Mouse (Mus musculus): ENCODE measurements around the gene Bcl11a.
"Not testable (repeated sequence)": the region's sequence is repeated elsewhere in the genome, so short reads cannot be mapped to it uniquely, and the experiment has no call there.

The Bcl11a gene

DNA sequence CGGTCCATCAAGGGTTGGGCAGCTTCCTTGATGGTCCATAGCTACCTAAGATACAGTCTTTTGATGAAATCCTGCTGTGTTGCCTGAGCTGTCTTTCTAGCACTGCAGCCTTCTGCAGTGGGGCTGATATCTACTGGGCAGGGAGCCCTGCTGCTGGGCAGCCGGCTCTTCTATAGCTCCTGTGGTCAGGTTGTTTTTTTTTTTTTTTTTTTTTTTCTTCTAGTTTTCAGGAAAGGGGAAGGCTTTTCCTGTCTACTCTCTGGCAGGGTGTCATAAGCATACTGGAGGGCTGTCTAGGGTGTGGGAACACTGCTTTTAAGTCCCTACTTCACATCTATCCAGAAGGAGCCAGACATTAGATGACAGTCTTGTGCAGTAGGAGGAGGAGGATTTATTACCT is 24.5 kb downstream of the Bcl11a start:
- no peak for DNase-seq

DNA sequence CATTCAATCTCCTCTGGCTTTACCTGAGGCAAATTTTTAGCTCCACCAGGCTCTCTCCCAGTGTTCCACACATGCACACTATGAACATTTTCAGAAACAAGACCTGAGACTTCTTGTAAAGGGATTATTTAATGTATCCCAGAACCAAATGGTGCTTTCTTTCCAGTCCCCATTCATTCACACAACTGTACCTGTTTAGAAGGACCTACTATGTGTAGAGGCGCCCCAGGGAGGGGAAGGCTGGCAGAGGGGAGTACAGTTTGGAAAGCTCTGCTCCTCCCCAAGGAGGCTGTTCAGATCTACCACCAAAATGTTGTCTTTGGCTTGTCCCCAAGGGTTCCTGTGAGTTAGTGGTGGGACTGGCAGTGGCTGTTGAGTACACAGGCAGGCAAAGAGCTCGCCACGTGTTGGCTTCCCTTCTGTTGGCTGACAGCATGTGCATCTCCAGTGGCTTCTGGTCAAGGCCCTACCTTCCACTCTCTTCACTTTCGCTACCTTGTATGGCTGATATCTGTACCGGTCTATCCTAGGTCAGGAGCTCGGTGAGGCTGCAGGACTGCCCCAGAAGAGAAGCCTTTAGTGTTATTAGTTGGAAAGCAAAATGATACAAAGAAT is 25.4 kb downstream of the Bcl11a start:
- DNase-seq = no peak

DNA sequence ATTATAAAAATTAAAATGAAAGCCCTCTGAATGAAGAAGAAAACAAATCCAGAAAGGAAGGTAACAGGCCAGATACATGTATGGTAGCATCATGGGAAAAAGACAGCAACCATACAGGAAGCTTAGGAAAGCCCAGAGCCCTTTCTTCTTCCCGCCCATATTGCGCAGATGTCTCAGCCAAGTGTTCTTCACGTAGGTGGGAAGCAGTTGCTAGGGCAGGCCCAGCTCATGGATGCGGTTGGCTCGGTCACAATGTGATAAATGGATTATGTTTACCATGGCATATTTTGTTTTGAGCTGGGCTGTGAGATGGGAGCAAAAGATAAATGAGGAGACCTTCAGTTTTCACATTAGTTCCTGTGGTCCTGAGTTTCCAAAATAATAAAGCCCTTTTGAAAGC is 29.6 kb downstream of the Bcl11a start:
- DNase-seq = no peak

DNA sequence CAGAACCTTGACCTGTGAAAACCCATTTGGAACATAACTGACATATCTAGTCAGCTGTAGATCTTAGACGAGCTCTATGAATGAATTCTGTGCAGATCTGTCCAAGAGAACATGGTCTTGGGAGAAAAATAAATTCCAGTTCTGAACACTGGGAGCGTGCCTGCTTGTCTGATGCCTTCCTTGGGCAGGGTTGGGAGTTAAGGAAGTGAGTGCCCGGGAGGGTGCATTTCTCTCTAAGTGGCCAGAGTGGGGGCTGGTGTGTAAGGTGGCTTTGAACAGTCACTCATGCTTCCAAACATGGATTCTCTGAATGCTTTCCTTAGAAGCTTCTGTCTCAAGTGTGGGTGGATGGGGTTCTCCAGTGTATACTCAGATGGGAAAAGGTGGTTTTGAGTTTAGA is 31.1 kb downstream of the Bcl11a start:
- DNase-seq = no peak

DNA sequence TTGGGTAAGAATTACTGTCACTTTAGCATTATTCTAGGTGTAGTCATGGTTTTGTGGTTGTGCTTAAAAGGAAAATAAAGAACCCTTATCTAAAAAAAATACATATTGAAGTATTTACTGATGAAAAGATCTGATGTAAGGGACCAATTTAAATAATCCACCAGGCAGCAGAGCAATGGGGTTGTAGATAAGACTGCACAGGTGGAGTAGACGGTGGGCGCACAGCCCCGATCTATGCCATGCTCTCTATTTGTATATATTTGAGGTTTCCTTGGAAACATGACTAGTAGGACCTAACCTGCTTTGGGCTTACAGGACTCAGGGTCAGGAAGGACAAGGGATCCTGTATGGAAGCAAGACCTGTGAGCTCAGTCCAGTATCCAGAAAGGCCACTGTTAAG is 31.5 kb downstream of the Bcl11a start:
- DNase-seq = no peak

DNA sequence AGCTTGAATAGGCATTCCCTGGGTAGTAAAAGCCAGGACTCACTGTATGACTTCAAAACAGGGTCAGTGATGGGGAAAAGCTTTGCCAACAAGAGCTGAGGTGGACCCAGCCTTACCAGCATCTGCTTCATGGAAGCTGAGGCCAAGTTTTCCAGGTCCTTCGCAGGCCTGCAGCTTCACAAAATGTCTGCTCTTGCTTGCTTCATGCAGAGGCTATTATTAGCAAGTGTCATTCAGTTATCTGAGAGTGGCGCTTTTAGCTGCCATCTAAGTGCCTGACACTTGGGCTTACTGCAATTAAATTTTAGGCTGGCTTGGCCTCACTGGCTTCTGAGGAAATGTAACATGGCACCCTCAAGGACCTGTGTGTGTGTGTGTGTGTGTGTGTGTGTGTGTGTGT is 32.3 kb downstream of the Bcl11a start:
- DNase-seq = no peak

DNA sequence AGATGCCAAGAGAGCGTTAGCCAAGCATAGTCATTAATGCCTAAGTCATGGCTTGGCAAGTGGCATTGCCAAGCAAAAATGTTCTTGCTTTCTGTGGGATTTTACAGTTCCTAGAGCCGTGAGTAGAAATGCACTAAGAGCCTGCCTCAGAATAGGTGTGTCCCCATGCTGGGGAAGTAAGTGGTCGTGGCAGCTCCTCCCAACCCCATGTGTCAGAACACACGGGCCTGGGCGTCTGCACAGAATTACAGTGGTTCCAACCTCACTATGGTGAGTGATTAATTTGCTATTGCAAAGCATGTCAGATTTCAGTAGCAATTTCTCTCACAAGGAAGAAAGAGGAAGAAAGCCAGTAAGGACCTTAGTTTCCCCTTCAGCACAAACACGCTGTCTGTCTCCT is 33.9 kb downstream of the Bcl11a start:
- no peak for DNase-seq

DNA sequence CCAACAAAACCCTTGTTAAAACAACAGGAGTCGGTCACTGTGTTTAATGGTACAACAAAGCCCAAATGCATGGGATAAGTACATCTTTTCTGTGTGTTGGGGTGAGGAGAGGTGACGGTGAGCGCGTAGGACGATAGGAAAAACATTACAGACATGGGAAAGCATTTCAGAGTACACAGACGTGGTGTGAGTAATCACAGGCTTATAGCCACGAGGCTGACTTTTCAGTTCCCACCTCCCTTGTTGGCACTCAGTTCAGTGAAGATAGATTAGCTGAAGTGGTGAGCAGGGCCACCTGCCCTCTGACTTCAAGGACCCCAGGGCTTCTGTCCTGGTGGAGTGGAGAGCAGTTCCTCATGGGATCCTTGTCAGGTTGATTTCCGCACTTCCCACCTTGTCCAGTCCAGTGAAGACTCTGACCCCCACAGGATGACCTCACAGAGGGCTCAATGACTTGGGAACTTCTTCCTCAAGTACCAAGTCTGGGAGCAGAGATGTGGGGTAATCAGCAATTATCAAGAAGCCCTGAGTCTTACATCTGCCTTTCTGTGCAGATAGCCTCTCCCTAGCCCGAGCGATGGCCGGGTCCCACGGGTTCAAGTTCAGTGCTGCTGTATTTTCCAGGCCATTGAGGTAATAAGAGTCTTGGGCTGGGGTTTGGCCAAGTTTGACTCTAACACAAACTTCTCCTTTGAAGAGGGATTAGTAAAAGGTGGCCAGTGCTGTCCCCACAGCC is 37.3 kb downstream of the Bcl11a start:
- no peak for DNase-seq

DNA sequence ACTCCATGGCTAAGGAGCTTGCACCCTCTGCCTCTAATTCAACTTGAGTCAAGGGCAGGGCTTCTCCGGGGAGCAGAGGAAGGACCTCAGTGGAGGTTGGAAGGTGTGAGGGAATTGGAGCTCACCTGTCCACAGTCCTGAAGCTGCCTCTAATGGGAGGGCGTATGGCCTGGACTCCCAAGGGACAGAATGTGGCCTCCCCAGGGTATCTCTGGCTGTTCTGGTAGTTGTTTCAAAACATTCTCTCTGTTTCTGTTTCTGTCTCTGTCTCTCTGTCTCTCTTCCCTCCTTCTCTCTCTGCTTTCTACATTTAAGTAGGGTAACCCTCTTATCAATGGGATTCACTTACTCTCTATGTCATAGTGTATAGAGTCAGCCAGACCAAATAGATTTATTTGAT is 38.2 kb downstream of the Bcl11a start:
- no peak for DNase-seq

DNA sequence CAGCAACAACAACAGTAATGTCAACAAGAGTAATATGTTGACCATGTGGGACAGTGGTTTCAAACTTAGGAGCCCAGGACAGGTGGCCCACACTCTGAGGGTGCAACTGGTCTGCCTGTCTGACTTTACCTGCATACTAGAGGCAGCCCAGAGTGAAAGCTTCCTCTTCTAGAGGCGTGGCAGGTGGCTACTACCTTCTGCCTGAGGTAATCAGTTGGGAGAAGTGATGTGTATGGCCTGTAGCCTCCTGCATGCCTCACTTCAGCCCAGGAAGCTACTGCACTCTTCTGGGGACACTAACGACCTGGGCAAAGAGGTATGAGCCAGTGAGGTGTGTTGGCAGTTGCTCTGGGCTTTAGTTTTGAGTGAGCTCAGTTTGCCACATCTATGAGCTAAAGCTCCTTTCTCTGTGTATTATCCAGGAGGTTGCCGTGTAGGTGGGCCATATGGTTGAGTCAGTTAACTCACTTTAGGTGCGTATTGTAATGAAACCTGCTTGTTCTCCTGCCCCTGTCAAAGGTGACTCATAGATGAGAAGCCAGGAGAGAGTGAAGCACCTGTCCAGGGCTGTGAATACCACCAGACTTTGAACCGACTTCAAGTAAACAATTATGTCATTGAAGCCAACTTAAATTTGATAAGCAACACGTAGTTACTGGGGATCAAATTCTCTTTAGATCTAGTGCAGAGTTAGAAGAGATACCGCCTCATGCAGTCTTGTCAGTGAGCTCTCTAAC is 38.9 kb downstream of the Bcl11a start:
- DNase-seq = no peak

DNA sequence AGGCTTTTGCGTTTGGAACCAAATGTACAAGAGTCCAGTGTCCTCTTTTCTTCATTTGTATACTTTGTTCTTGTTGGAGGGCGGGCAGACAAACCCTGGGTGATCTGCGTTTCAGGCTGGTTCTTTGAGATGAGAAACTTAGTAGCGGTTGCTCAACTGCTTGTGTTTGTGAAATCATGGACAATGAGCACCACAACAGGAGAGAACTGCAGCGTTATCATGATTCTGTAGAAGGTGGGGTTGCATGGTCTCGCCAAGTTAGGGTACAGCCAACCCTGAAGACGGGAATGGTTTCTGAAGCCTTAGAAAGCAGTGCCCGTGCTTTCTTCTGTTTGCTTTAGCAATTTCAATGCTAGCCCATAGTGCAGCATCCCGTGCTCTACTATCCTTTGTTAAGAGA is 43.3 kb downstream of the Bcl11a start:
- DNase-seq = no peak

DNA sequence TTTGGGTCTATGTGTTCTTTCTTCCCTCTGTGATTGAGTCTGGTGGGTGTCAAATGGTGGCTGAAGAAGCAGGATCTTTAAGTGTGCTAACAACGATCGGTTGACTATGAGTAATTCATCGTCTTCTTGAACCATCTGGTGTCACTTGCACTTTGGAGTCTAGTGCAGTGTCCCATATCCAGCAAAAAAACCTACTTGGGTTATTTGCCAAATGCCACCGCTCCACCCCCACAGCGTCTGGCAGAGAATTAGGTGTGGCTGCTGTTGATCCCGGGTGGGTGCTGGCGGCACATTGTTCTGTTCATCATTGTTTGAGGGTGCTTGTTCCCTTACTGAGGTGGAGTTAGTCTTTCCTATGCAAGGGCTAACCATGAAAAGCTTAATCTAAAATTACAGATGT is 45.0 kb downstream of the Bcl11a start:
- no peak for DNase-seq

DNA sequence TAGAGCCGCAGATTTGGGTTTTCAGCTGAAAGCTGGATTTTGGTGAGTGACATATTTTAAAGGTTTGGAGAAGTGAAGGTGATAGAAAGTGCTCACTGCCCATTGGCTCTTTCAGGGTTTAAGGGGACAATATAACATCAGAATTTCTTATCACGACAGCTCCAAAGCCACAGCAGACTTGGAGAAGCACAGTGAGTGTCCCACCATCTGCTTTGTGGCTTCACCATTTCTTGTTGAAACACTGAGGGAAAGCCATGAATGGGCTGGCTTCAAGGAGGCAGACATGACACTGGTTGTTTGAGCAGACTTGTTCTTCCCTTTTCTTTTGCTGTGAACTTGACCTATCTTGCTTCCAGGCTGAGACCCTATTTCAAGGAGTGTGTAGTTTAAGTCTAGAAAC is 46.1 kb downstream of the Bcl11a start:
- no peak for DNase-seq

DNA sequence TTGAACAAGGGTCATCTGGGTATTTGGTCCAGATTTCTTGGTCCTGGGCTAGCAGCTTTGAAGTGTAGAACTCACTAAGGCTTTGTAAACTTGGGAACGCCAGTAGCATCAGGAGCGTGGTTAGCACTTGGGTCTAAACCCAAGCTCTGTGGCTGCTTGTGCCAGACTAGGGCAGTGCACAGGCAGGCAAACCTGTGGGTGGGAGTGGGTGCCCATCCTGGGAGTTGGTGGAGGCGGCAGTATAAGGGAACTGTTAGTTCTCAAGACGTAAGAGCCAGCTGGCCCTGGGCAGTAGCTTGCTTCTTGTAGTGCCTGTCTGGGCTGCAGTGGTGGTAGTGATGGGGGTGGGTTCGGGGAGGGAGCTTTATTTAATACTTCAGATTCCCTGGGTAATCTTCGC is 47.2 kb downstream of the Bcl11a start:
- DNase-seq = no peak

DNA sequence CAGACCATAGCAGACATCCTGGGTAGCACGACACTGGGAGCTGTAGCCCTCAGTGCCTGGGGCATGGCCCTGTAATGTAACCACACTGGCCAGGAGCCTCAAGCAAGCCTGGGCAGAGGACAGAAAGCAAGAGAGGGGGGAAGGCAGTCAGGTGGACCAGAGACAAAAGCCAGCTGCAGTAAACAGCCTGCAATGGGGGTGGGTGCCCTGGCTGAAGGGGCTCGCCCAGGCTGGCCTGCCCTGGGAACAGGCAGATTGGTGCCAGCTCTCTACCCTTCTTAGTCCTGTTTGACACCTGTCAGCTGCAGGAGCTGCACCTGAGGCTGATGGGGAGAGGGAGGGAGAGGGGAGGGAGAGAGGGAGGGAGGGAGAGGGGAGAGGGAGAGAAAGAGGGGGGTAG is 50.1 kb downstream of the Bcl11a start:
- DNase-seq = no peak

DNA sequence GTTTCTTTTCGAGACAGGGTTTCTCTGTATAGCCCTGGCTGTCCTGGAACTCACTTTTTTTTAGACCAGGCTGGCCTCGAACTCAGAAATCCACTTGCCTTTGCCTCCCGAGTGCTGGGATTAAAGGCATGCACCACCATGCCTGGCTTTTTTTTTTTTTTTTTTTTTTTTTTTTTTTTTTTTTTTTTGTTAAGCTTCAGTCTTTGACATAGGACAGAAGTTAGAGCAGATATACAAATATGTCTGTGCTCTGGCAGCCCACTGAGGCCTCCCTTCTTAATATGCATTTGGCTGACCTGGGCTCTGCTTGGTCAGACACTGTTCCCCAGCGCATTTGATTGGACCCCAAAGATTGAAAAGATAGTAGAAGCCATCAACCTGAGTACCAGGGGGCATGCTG is 51.0 kb downstream of the Bcl11a start:
- DNase-seq = not testable (repeated sequence)

DNA sequence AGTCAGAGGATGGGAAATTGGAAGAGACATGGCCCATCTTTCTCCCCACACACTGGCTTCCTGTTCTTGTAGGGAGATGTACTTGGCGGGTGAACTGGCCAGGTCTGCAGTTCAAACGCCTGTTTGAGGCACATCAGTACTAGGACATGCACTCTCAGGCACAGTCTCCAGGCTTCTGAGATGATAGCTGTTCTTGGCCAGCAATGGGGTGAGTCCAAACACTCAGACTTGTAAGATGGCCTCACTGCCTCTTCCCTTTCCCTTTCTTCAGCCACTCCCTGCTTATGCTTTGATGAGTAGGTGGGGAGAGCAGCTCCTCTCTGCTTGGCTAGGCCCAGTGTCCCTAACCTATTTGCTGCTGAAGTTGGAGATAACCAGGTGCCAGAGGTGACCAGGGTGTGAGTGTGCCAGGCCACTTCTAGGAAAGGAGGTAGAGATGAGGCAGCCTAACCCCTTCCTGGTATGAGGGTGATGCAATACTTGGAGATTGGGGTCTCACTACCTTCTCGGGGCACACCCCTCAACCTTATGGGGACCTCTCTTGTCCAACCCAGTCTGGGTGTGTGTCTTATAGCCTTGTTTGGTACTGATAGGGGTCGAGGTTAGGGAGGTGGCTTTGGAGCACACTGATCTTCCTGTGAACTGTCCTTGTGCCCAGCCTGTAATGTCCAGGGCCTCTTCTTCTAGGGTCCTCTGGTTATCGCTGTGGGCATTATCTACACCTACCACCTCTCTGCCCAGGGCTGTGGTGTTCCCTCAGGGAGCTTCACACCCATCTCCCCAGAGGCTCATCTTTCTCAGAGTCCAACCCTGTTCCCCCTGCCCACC is 51.7 kb downstream of the Bcl11a start:
- no peak for DNase-seq

DNA sequence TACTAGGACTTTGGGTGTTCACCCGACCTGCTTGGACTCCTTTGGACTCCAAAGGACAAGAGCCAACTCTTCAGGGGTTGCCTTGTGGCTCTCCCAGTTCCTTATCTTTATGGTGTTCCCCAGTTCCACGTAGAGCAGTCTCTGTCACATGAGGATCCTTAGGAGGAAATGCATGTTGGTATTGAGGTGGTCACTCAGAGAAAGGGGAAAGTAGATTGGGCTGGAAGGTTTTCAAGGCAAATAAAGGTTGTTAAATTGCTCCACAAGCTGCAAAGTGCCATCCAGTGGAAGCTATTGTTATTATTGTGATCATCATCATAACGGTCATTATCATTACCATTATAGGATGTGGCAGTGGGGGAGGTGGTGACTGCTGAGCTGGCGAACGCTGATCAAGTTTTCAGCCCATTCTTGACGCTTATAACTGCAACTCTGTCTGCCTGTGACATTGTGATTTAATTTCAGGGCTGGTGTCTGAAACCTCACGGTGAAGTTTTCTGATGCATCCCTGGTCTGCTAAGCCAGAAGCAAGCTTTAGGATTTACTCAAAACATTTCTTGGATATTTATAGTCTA is 52.4 kb downstream of the Bcl11a start:
- no peak for DNase-seq

DNA sequence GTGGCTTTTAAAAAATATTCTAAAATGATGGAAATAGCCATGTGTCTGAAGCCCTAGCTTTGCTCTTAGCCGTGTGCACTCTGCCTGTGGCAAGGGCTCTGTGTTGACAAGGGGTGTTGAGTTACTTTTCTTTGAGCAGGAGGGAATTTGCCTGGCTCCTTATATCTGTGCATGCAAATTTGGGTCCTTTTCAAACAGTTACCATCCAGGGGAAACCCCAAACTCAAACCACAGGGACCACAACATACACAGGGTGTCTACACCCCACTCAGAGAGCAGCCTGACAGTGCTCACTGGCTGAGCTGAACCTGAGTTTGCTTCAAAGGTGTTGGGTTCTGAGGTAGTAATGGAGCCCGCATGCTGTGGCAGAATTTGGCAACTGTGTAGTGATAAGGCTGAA is 54.0 kb downstream of the Bcl11a start:
- DNase-seq = no peak

DNA sequence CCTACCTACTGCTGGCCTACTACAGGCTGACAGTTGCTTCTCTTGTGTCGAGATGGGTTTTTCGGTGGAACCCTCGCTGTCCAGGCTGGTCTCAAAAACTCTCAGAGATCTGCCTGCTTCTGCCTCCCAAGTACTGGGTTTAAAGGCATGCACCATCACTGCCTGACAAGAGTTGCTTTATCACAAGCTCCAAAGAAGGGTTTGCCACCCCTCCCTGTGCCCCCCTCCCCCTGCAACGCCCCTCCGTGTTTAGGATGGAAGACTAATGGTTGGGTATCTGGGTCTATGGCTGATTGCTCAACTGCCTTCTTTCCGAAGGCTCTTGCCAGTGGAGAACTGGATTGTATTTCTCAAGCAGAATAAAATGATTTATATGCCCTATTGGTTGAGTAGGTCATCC is 54.5 kb downstream of the Bcl11a start:
- DNase-seq = no peak

DNA sequence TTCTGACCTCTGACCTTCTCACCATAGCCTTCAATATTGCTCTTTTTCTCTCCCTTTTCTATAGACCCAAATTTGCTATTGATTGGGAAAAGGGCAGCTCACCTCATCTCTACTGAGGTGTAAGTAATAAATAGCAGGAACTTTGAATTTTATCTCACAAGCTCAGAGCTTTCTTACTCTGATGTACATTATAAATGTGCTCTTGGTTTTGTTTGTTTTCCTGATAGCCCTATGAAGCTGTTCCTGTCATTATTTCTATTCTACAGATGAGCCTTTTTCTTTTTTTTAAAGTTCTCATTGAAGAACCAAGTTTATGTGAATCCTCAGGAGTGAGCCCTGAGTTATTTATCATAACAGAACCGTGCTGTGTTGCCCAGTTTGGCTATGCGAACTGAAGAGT is 55.0 kb downstream of the Bcl11a start:
- no peak for DNase-seq

DNA sequence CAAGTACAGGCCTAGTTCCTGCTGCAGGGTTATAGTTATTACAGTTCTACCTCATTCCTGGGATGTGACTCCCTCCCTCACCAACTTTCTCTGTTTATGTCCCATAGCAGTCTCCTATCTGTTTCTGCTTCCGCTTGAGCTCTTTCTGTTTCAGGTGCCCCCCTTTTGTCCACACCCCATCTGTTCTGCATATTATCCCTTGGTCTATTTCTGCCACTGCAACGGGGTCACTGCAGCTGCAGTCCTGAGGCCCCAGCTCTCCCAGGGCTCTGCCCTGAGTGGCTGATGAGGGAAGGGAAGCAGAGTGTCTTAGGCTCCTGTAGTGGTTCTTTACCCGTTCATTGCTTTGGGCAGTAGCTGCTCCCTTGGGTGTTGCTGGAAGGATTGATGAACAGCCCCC is 55.6 kb downstream of the Bcl11a start:
- no peak for DNase-seq

DNA sequence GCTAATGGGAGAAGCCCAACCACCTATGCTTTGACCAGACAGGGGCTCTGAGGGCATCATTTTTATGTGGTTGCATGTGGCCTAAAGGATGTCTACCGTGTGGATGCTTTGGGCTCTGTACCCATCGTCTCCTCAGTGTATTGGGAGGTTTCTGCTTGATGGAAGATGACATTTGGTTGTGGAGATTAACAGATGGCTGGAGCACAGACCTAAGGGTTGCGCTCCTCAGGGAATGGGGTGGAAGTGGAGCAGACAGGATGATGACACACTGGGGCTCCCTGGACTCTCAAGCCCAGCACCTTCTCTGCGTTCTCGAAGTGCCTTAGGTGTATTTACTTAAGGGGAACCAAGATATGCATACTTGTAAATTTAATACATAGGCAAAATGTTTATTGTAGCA is 56.1 kb downstream of the Bcl11a start:
- DNase-seq = no peak
